Mouse (Mus musculus) cerebellum, postnatal 36 days (tissue): ENCODE results near the gene Prom1.

Experiments
- DNase-seq, 2 experiments: peaks; one replicate each; pipeline ENCODE4 v3.0.0; 2021 to 2022; ENCODE audit warnings: mixed read lengths in 2 of 2

Gene Prom1

GRCm38 (mm10) chr5:44080276-44081054 is 21.4 kb downstream of the Prom1 start:
- no peak for DNase-seq

- no peak for DNase-seq
Observed at GRCm38 (mm10) chr5:44075432-44075831, 26.4 kb downstream of the Prom1 start.

DNA sequence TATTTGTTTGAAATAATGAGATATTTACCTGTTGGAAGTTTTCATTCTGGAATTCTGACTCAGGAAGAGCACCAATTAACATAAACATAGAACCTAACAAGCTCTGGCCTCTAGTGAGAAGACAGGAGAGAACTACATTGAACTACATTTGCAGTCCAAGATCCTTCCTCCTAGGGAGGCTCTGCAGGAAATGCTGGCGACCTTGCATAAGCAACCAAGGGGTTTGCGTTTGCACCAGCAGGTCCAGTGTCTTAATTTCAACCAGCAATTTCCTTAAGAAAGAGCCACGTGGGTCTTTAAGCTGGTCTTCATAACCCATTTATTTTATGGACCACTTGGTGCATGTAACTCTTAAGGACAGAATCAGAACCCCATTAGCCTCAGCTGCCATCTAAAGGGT is 28.2 kb downstream of the Prom1 start:
- no peak for DNase-seq

GRCm38 (mm10) chr5:44070529-44071133 is 31.2 kb downstream of the Prom1 start:
- DNase-seq, result no peak

- DNase-seq, result no peak
Observed at GRCm38 (mm10) chr5:44058258-44058657, 43.6 kb downstream of the Prom1 start.

- no peak for DNase-seq
Observed at GRCm38 (mm10) chr5:44050213-44050612, 51.6 kb downstream of the Prom1 start.

DNA sequence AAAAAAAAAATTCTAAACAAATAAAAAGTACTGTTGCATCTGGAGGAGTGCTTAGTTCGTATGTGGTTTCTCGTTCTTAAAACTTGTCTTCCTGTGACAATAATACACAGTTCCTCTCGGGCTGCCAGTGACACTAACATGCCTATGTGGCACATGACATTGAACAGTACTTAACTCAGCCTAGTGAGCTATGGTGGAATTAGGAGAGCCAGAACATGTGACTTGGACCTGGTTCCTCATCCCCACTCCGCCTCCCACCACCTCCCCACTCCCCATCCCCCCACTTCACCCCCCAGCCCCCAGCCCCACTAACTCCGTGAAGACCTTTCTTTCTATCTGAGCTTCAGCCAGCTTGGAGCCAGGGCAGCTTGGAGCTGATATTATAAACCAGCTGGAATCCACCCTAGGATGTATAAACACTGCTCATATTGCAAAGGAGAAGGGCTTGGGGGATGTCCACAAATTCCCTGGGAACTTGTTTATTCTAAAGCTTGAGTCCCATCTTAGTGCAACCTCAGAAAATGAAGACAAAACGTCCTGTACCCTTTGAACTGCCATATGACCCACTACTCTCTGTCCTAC is 52.3 kb downstream of the Prom1 start:
- no peak for DNase-seq

- peak in 1 of 2 experiments; percentile 30 for DNase-seq
Observed at GRCm38 (mm10) chr5:44048568-44049363, 53.1 kb downstream of the Prom1 start.

DNA sequence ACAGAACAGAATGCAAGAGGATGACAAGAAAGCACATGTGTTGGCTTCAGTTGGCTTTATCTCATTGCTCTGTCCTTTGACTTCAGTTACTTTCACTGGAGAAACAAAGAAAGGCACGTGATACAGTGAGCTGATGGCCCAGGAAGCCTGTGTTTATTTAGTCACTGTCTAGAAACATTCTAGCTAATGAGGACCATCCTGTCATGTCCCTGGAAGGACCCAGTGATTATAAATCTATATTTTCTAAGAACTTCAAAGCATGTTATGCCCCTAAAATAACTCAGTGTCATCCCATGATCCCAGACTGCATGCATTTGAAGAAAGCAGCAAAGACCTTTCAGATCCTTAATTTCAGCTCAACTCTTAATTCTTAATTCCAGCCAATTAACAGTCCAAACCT is 60.1 kb downstream of the Prom1 start:
- no peak for DNase-seq

- DNase-seq, result no peak
Observed at GRCm38 (mm10) chr5:44041056-44041455, 60.8 kb downstream of the Prom1 start.

- DNase-seq, result no peak
Observed at GRCm38 (mm10) chr5:43998295-43998989, 103.4 kb downstream of the Prom1 start.

DNA sequence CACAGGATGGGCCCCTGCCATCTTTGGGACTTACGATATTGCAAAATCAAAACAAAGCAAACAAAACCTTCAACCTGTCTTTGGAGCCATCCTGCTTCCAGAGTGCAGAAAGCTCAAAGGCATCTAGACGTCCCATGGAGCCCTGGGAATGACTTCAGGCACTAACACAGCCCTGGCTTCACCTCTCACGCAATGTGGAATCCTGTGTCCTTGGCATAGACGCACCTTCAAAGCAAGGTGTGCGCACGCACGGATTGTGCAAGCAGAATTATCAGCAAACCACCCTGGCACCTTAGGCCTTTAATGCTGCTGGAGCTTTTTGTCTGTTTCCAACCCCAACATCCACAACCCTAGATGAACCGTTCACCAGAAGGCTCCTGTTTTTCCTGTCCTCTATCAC is 104.2 kb downstream of the Prom1 start:
- no peak for DNase-seq

DNA sequence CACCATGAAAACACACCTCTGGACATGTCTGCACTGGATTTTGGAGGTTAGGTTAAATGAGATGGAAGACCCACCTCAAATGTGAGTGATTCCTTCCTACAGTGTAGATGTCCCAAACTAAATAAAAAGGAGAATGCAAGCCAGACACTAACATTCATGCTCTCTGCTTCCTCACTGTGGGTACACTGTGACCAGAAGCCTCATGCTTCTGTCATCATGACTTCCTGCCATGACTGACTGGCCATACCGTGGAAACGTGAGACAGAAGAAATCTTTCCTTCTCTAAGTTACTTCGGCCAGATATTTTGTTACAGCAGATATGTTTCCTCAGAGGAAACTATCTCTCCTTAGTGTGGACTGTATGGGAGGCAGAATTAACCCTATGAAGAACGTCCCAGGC is 105.7 kb downstream of the Prom1 start:
- DNase-seq, result no peak

- DNase-seq, result no peak
Observed at GRCm38 (mm10) chr5:43994981-43995380, 106.9 kb downstream of the Prom1 start.

GRCm38 (mm10) chr5:43990316-43990715 is 111.5 kb downstream of the Prom1 start:
- peak; percentile 47 to 50 for DNase-seq

- DNase-seq, result no peak
Observed at GRCm38 (mm10) chr5:43989017-43989416, 112.8 kb downstream of the Prom1 start.

DNA sequence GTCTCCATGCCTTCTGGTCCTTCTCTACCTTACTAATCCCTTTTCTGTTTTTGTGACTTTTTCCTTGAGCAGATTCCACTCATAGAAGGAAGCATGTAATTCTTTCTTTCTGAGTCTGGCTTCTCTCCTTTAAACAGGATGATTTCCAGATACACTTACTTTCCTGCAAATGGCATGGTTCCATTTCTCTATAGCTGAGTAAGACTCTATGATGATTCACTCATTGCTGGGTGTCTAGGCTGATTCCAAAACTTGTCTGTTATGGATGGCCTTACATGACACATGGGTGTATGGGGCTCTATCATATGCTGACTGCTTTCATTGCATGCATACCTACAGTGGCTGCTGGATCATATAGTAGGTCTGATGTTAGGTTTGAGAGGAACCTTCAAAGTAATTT is 115.6 kb downstream of the Prom1 start:
- no peak for DNase-seq

GRCm38 (mm10) chr5:43982896-43983295 is 118.9 kb downstream of the Prom1 start:
- DNase-seq, result no peak

DNA sequence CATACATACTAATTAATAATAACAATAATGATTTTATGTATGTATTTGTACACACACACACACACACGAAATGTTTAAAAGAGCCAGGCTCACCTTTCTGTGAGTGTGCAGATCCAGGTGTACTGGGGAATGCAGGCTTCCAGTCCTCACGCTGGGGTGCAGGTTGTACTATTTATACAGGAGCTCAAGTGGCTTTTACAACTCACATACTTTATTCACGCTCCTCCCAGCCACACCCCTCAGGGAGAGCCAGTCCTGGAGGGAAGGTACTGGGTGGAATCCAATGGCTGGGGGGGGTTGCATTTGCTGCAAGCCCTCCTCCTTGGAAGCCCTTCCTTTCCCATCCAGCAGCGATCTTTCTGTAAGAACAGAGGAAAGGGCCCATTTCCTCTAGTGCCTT is 120.2 kb downstream of the Prom1 start, which contains the start of gene Fgfbp1:
Gene Fgfbp1, minus strand, starts transcription at position 160 of the 400 bp plus-strand sequence.
- no peak for DNase-seq

GRCm38 (mm10) chr5:43980397-43980796 is 121.4 kb downstream of the Prom1 start:
- DNase-seq, result no peak

GRCm38 (mm10) chr5:43976821-43977561 is 124.8 kb downstream of the Prom1 start:
- DNase-seq, result no peak

- DNase-seq, result no peak
Observed at GRCm38 (mm10) chr5:43974166-43974565, 127.7 kb downstream of the Prom1 start.
